Mouse (Mus musculus) midbrain, embryonic 10.5 days (tissue): ENCODE data around the gene Cdh13. TPM values are rescaled to one million over a fixed set of nuclear protein-coding genes. Genes with fewer than 3 reads are reported as not detected.
A peak's percentile ranks its signal among the peaks of the same experiment; 100 is the strongest.

Experiments
- DNase-seq: peaks from one replicate; pipeline ENCODE4 v3.0.0-alpha.2; 2017; ENCODE audit warnings: low spot score
- H3K27ac ChIP-seq: fragments of 300-500 bp; sonication (generic); replicated peaks from 2 replicates; pipeline ENCODE4 v1.5.1; 2016; ENCODE audit warnings: mild to moderate bottlenecking
- H3K27me3 ChIP-seq: fragments of 300-500 bp; sonication (generic); 2 replicates; pipeline ENCODE4 v1.6.1; 2016; ENCODE audit warnings: low read depth, mild to moderate bottlenecking; ENCODE audit not compliant: poor library complexity, severe bottlenecking
- H3K36me3 ChIP-seq: fragments of 300-500 bp; sonication (generic); 2 replicates; pipeline ENCODE4 v1.6.1; 2016; ENCODE audit warnings: mild to moderate bottlenecking, moderate library complexity
- H3K4me1 ChIP-seq: fragments of 300-500 bp; sonication (generic); 2 replicates; pipeline ENCODE4 v1.6.1; 2016
- H3K4me3 ChIP-seq: fragments of 300-500 bp; sonication (generic); 2 replicates; pipeline ENCODE4 v1.5.1; 2016; ENCODE audit warnings: mild to moderate bottlenecking, moderate library complexity
- H3K9me3 ChIP-seq: fragments of 300-500 bp; sonication (generic); replicated peaks from 2 replicates; pipeline ENCODE4 v1.6.1; 2016; ENCODE audit warnings: mild to moderate bottlenecking
- WGBS: fragments of 180-500 bp; shearing (Covaris S2); methylation state at CpG from one replicate; pipeline ENCODE4 v1.1.7; 2016; 5-methylcytosine and 5-hydroxymethylcytosine counted together
- polyA plus RNA-seq: library from polyadenylated mRNA; unstranded; fragments of >200 nt; fragmentation: Nextera tagmentation; extraction: Ambion mirVana; gene quantifications from 2 replicates; pipeline ENCODE4 v1.2.1, GENCODE M21; 2016

The Cdh13 gene
- polyA plus RNA-seq, 1 experiment from 2014 or later, result 2.5 TPM

- Histone ChIP-seq H3K27me3 (no peaks in the 10 kb centered on the region), H3K9me3 (no peaks in the 10 kb centered on the region), H3K4me1 (peaks cover 12% of the 10 kb centered on the region), H3K27ac (no peak overlapping the region), H3K36me3 (no peaks in the 10 kb centered on the region), H3K4me3 (no peak overlapping the region)
- WGBS, result 90% methylated on average over 17 of the region's 17 CpGs
- DNase-seq, result no peak
Observed at GRCm38 (mm10) chr8:118313426-118314187, 30.1 kb downstream of the Cdh13 start.

GRCm38 (mm10) chr8:118314188-118314563, 30.6 kb downstream of the Cdh13 start:
- 87% methylated on average over 6 of the region's 6 CpGs for WGBS
- Histone ChIP-seq H3K27me3 (no peaks in the 10 kb centered on the region), H3K9me3 (no peaks in the 10 kb centered on the region)

GRCm38 (mm10) chr8:118314932-118315331, 31.4 kb downstream of the Cdh13 start:
- Histone ChIP-seq H3K4me3 (no peak overlapping the region), H3K9me3 (no peaks in the 10 kb centered on the region), H3K4me1 (0 out of 2 replicates have a peak, but pooled peaks cover 2% of the 10 kb centered on the region), H3K36me3 (no peaks in the 10 kb centered on the region), H3K27ac (no peak overlapping the region), H3K27me3 (no peaks in the 10 kb centered on the region)
- WGBS, result 93% methylated on average over 7 of the region's 7 CpGs
- DNase-seq, result no peak

More at GRCm38 (mm10) chr8:118314188-118314563, 30.6 kb downstream of the Cdh13 start:
- no peak overlapping the region for H3K4me3 ChIP-seq
- H3K36me3 ChIP-seq, result no peaks in the 10 kb centered on the region
- H3K27ac ChIP-seq, result no peak overlapping the region
- peaks cover 7% of the 10 kb centered on the region; the same call in 1 of the 2 replicates for H3K4me1 ChIP-seq
- no peak for DNase-seq

- no peak overlapping the region for H3K27ac ChIP-seq
- H3K9me3 ChIP-seq, result no peaks in the 10 kb centered on the region
- H3K4me3 ChIP-seq, result no peak overlapping the region
- no peaks in the 10 kb centered on the region for H3K4me1 ChIP-seq
- H3K27me3 ChIP-seq, result no peaks in the 10 kb centered on the region
- no peaks in the 10 kb centered on the region for H3K36me3 ChIP-seq
- no peak for DNase-seq
- WGBS, result 93% methylated on average over 12 of the region's 12 CpGs
Observed at GRCm38 (mm10) chr8:118316440-118316839, 32.9 kb downstream of the Cdh13 start.

- no peaks in the 10 kb centered on the region for H3K9me3 ChIP-seq
- H3K27ac ChIP-seq, result no peak overlapping the region
- H3K27me3 ChIP-seq, result no peaks in the 10 kb centered on the region
- WGBS, result 77% methylated on average over 1 of the region's 1 CpGs
- no peaks in the 10 kb centered on the region for H3K36me3 ChIP-seq
- H3K4me3 ChIP-seq, result no peak overlapping the region
- H3K4me1 ChIP-seq, result no peaks in the 10 kb centered on the region
- no peak for DNase-seq
Observed at GRCm38 (mm10) chr8:118320566-118320965, 37.0 kb downstream of the Cdh13 start.

GRCm38 (mm10) chr8:118323421-118323820, 39.9 kb downstream of the Cdh13 start:
- H3K4me1 ChIP-seq, result no peaks in the 10 kb centered on the region
- 87% methylated on average over 3 of the region's 3 CpGs for WGBS

GRCm38 (mm10) chr8:118334933-118335332, 51.4 kb downstream of the Cdh13 start:
- H3K9me3 ChIP-seq, result no peaks in the 10 kb centered on the region

More at GRCm38 (mm10) chr8:118323421-118323820, 39.9 kb downstream of the Cdh13 start:
- H3K4me3 ChIP-seq, result no peak overlapping the region
- no peak overlapping the region for H3K27ac ChIP-seq
- no peaks in the 10 kb centered on the region for H3K9me3 ChIP-seq
- H3K27me3 ChIP-seq, result no peaks in the 10 kb centered on the region
- no peaks in the 10 kb centered on the region for H3K36me3 ChIP-seq
- DNase-seq, result no peak

GRCm38 (mm10) chr8:118339711-118340110, 56.2 kb downstream of the Cdh13 start:
- Histone ChIP-seq H3K27me3 (no peaks in the 10 kb centered on the region), H3K36me3 (no peaks in the 10 kb centered on the region), H3K4me3 (no peak overlapping the region), H3K9me3 (no peaks in the 10 kb centered on the region), H3K4me1 (peaks cover 9% of the 10 kb centered on the region), H3K27ac (no peak overlapping the region)
- 70% methylated on average over 3 of the region's 3 CpGs for WGBS
- DNase-seq, result no peak

More at GRCm38 (mm10) chr8:118334933-118335332, 51.4 kb downstream of the Cdh13 start:
- no peak for DNase-seq
- H3K36me3 ChIP-seq, result no peaks in the 10 kb centered on the region
- WGBS, result 73% methylated on average over 7 of the region's 7 CpGs
- no peak overlapping the region for H3K27ac ChIP-seq
- H3K4me1 ChIP-seq, result peaks cover 8% of the 10 kb centered on the region
- H3K4me3 ChIP-seq, result no peak overlapping the region
- H3K27me3 ChIP-seq, result no peaks in the 10 kb centered on the region

GRCm38 (mm10) chr8:118343267-118343666, 59.7 kb downstream of the Cdh13 start:
- Histone ChIP-seq H3K36me3 (no peaks in the 10 kb centered on the region), H3K27me3 (no peaks in the 10 kb centered on the region), H3K9me3 (no peaks in the 10 kb centered on the region), H3K4me1 (peaks cover 9% of the 10 kb centered on the region), H3K4me3 (no peak overlapping the region), H3K27ac (no peak overlapping the region)
- 89% methylated on average over 4 of the region's 4 CpGs for WGBS
- no peak for DNase-seq

GRCm38 (mm10) chr8:118348710-118349489, 65.4 kb downstream of the Cdh13 start:
- Histone ChIP-seq H3K4me3 (no peak overlapping the region), H3K4me1 (peaks cover 11% of the 10 kb centered on the region), H3K9me3 (no peaks in the 10 kb centered on the region), H3K36me3 (no peaks in the 10 kb centered on the region), H3K27ac (no peak overlapping the region), H3K27me3 (no peaks in the 10 kb centered on the region)
- DNase-seq, result no peak
- WGBS, result 91% methylated on average over 9 of the region's 9 CpGs

GRCm38 (mm10) chr8:118350136-118350535, 66.6 kb downstream of the Cdh13 start:
- peak; percentile 17 for DNase-seq
- Histone ChIP-seq H3K36me3 (no peaks in the 10 kb centered on the region), H3K4me3 (no peak overlapping the region), H3K9me3 (no peaks in the 10 kb centered on the region), H3K27ac (no peak overlapping the region; the same call in 1 of the 2 replicates), H3K4me1 (peaks cover 11% of the 10 kb centered on the region), H3K27me3 (no peaks in the 10 kb centered on the region)
- 56% methylated on average over 7 of the region's 7 CpGs for WGBS

GRCm38 (mm10) chr8:118353022-118353421, 69.5 kb downstream of the Cdh13 start:
- H3K36me3 ChIP-seq, result no peaks in the 10 kb centered on the region
- peaks cover 11% of the 10 kb centered on the region for H3K4me1 ChIP-seq
- DNase-seq, result no peak
- WGBS, result 83% methylated on average over 4 of the region's 4 CpGs
- H3K4me3 ChIP-seq, result no peak overlapping the region
- H3K9me3 ChIP-seq, result no peaks in the 10 kb centered on the region
- H3K27me3 ChIP-seq, result no peaks in the 10 kb centered on the region
- H3K27ac ChIP-seq, result no peak overlapping the region

- no peak overlapping the region for H3K27ac ChIP-seq
- H3K27me3 ChIP-seq, result no peaks in the 10 kb centered on the region
- no peaks in the 10 kb centered on the region for H3K36me3 ChIP-seq
- 95% methylated on average over 5 of the region's 5 CpGs for WGBS
- no peak overlapping the region for H3K4me3 ChIP-seq
- no peaks in the 10 kb centered on the region for H3K4me1 ChIP-seq
- no peak for DNase-seq
- H3K9me3 ChIP-seq, result no peaks in the 10 kb centered on the region
Observed at GRCm38 (mm10) chr8:118357067-118357466, 73.5 kb downstream of the Cdh13 start.
